ENCODE assay signal across 19 mouse cellular contexts in the genomic region with DNA sequence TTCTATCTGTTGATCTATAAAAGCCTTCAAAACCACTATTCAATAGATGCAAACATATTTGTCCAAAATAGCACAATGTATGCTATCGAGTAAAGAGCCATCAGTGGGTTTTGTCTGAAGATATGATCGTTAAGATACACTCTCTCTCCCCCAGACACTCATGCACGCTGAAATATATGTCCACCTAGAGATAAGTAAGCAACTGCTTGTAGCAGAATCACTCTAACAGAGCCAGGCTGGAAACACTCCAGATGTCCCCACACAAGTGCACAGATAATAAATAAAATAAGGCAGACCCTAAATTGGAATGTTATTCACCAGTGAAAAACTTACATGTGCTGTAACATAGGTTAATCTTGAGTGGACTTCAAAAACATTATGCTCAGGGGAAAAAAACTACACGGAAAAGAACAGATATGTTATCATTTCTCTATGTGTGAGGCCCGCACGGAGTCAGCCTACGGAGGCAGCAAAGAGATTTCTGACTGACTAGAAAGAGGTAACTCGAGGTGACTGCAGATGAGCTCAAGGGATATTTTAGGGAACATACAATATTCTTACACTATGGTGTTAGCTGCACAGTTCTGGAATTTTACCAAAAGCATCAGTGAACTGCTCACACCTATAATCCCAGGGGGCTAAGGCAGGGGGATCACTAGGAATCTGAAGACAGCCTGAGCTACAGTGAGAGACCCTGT. TPM values are rescaled to one million over a fixed set of nuclear protein-coding genes. Genes with fewer than 3 reads are reported as not detected.
DNase-seq lines count a peak whose midpoint lies in the region; ATAC-seq lines count a peak whose summit lies in the region.
"Had no signal": no experiment of that assay in that cellular context is flagged by ENCODE, and none has a peak within 500 bp of the region (broad histone marks: within the 10 kb centered on the region; RNA-seq: fewer than 3 reads in every experiment).

No protein-coding gene starts in this region.

- H3K9me3 ChIP-seq in liver, embryonic 11.5 days (ENCODE audit: control insufficient read depth, low read length), result no peaks in the 10 kb centered on the region
- H3K9me3 ChIP-seq in liver, embryonic 13.5 days (replicated peaks), result no peaks in the 10 kb centered on the region
- H3K9me3 ChIP-seq: embryonic facial prominence, embryonic 10.5 days; embryonic facial prominence, embryonic 12.5 days; forebrain, embryonic 13.5 days; forebrain, embryonic 15.5 days had no signal

- no peaks in the 10 kb centered on the region for H3K27me3 ChIP-seq in liver, embryonic 11.5 days (replicated peaks; ENCODE audit: control insufficient read depth, insufficient read depth, low read length)
- H3K27me3 ChIP-seq in liver, embryonic 13.5 days, result no peaks in the 10 kb centered on the region
- H3K27me3 ChIP-seq: embryonic facial prominence, embryonic 12.5 days; forebrain, embryonic 13.5 days; forebrain, embryonic 15.5 days had no signal

- H3K27ac ChIP-seq in liver, embryonic 11.5 days (ENCODE audit: low read depth, low read length), result no peak overlapping the region
- no peak overlapping the region for H3K27ac ChIP-seq in liver, embryonic 13.5 days
- H3K27ac ChIP-seq: embryonic facial prominence, embryonic 10.5 days; embryonic facial prominence, embryonic 12.5 days; forebrain, embryonic 13.5 days; forebrain, embryonic 15.5 days had no signal

- ATAC-seq in liver, embryonic 11.5 days (replicated peaks; ENCODE audit: low FRiP score), result peak; percentile 56
- peak; percentile 48; the same call in 1 of the 2 replicates for ATAC-seq in liver, embryonic 13.5 days (ENCODE audit: low read depth)
- peak; percentile 65 for ATAC-seq in megakaryocyte-erythroid progenitor cell, adult 5-6 weeks (replicated peaks; ENCODE audit: low FRiP score, low TSS enrichment, poor library complexity, severe bottlenecking)
- ATAC-seq: forebrain, embryonic 13.5 days; forebrain, embryonic 15.5 days had no signal

- no peaks in the 10 kb centered on the region for H3K36me3 ChIP-seq in liver, embryonic 11.5 days (ENCODE audit: control insufficient read depth, insufficient read depth, low read length)
- H3K36me3 ChIP-seq in liver, embryonic 13.5 days, result no peaks in the 10 kb centered on the region
- H3K36me3 ChIP-seq: embryonic facial prominence, embryonic 10.5 days; embryonic facial prominence, embryonic 12.5 days; forebrain, embryonic 15.5 days had no signal

- H3K9ac ChIP-seq in liver, embryonic 11.5 days (ENCODE audit: low read depth, low read length), result no peak overlapping the region
- H3K9ac ChIP-seq in liver, embryonic 13.5 days, result no peak overlapping the region
- H3K9ac ChIP-seq: embryonic facial prominence, embryonic 12.5 days; forebrain, embryonic 13.5 days; forebrain, embryonic 15.5 days had no signal

- H3K4me3 ChIP-seq in liver, embryonic 11.5 days (ENCODE audit: low read depth, low read length), result no peak overlapping the region
- H3K4me3 ChIP-seq in liver, embryonic 13.5 days (replicated peaks), result no peak overlapping the region
- H3K4me3 ChIP-seq: embryonic facial prominence, embryonic 10.5 days; embryonic facial prominence, embryonic 12.5 days; forebrain, embryonic 13.5 days; forebrain, embryonic 15.5 days had no signal

- intact Hi-C loops in left cerebral cortex, postnatal 10 days (cut with DNase I), result no loop called here

- no peak overlapping the region for H3K4me2 ChIP-seq in liver, embryonic 11.5 days
- no peak overlapping the region for H3K4me2 ChIP-seq in liver, embryonic 13.5 days
- H3K4me2 ChIP-seq: embryonic facial prominence, embryonic 12.5 days; forebrain, embryonic 13.5 days; forebrain, embryonic 15.5 days had no signal

- DNase-seq in liver, embryonic 11.5 days (ENCODE audit: low spot score), result no peak
- DNase-seq in liver, result no peak
- peak; percentile 49 for DNase-seq in brain, adult 2 months (ENCODE audit: low read depth, low spot score)
- DNase-seq in liver, embryonic 13.5 days, result no peak
- no peak for DNase-seq in left cerebral cortex, postnatal 10 days (ENCODE audit: extremely low spot score in 1 of 2, low spot score in 2 of 2)
- DNase-seq in kidney, adult 9 months, result no peak
- DNase-seq: adrenal gland, adult 2 months; adrenal gland, postnatal 10 days; adrenal gland, postnatal 25 days; cerebellum, adult 11-12 months; cerebellum, adult 2 months; cerebellum, adult 9-10 months; cerebellum, postnatal 10 days; cerebellum, postnatal 25 days had no signal

- 41% methylated on average over 8 of the region's 8 CpGs for WGBS in liver, embryonic 11.5 days
- 20% methylated on average over 8 of the region's 8 CpGs for WGBS in liver, embryonic 13.5 days (ENCODE audit: insufficient replicate concordance)

- peaks cover 14% of the 10 kb centered on the region for H3K4me1 ChIP-seq in liver, embryonic 11.5 days (replicated peaks; ENCODE audit: control insufficient read depth, insufficient read depth, low read length)
- peaks cover 22% of the 10 kb centered on the region for H3K4me1 ChIP-seq in liver, embryonic 13.5 days (replicated peaks)

RNA-seq across cellular contexts. Expression of gene Srgap3, which starts 39.0 kb away (rescaled TPM):
- polyA plus RNA-seq in liver, embryonic 11.5 days (2014; fragmentation: Nextera tagmentation; extraction: Ambion mirVana), result 2.3 and 3.5 TPM in 2 replicates
- polyA plus RNA-seq in liver, embryonic 13.5 days (2015; fragmentation: Nextera tagmentation; extraction: Ambion mirVana), result 0.33 and 0.39 TPM in 2 replicates
- total RNA-seq in megakaryocyte-erythroid progenitor cell, adult 5-6 weeks (2014; fragmentation: Nextera tagmentation), result 2.3 and 2.8 TPM in 2 replicates
- total RNA-seq in megakaryocyte-erythroid progenitor cell, adult 5-6 weeks (2017), result 0.75 and 2.4 TPM in 2 replicates
- 100 to 1,000 TPM; 257 to 266 TPM for total RNA-seq in left cerebral cortex, postnatal 10 days (2021)

Comparison
In these comparisons a context has a peak if more than half of its experiments do, and no peak if none do; other contexts are left out.
1. RNA of gene Srgap3, which starts 39.0 kb away (total RNA-seq): 257 to 266 TPM in left cerebral cortex, postnatal 10 days; 0.75 to 2.8 TPM in megakaryocyte-erythroid progenitor cell, adult 5-6 weeks; every median in the first group is over 10 times any median in the second.
2. Peak in every context shown above with its lines, with median percentiles within 50 percentile points of each other: ATAC-seq.